Mouse (Mus musculus) adrenal gland, adult 18-20 months (tissue): ENCODE results near the gene Gopc. TPM values are rescaled to one million over a fixed set of nuclear protein-coding genes. Genes with fewer than 3 reads are reported as not detected.
"Not testable (repeated sequence)": the region's sequence is repeated elsewhere in the genome, so short reads cannot be mapped to it uniquely, and the experiment has no call there.

Experiments used
- DNase-seq, 2 experiments: peaks; one replicate each; pipeline ENCODE4 v3.0.0; 2021 to 2022; ENCODE audit warnings: low spot score in 2 of 2
- total RNA-seq, 2 experiments: library from RNA; stranded (reverse); gene quantifications; 1 replicate in 1 of 2; 2 replicates in 1 of 2; pipeline ENCODE4 v1.2.3; 2021

Gopc gene
- total RNA-seq, 2 experiments from 2014 or later: 18.4 to 21.8 TPM

DNA sequence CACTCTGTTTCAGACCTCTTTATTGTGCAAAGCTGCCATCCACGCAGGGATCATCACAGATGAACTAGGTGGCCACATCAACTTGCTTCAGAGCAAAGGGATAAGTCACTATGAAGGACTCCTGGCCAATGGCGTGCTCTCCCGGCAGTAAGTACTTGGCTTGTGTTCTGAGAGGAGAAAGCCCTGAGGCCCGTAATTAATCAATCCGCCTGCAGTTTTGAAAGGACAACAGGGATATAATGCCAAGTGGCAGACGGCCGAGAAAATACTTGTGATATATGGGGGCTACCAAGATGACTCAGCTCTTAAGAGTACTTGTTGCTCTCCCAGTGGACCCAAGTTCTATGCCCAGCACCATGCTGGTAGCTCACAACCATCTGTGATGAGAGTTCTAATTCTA, 77.3 kb downstream of the Gopc start:
- no peak for DNase-seq

- no peak for DNase-seq
These were observed 79.7 kb downstream of the Gopc start for GRCm38 (mm10) chr10:52302271-52302670.

- no peak for DNase-seq
These were observed 80.2 kb downstream of the Gopc start for GRCm38 (mm10) chr10:52301766-52302165.

GRCm38 (mm10) chr10:52298568-52298967, 83.4 kb downstream of the Gopc start:
- DNase-seq: not testable (repeated sequence)

DNA sequence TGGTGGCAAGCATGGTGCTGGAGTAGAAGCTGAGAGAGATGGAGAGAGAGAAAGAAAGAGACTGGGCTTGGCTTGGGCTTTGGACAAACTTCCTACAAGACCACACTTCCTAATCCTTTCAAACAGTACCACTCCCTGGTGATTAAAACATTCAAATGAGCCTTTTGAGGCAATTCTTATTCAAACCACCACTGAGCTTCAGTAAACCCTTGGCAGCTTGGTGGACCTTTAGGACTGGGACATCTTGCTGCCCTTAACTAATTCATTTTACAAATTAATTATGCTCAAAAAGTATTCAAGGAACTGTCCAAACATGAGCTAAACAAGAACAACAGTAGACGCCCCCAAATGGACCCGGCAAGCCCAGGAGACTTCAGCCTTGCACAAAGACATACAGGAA, 86.0 kb downstream of the Gopc start:
- DNase-seq: no peak

GRCm38 (mm10) chr10:52293921-52294577, 87.9 kb downstream of the Gopc start:
- DNase-seq: no peak

GRCm38 (mm10) chr10:52292391-52292790, 89.5 kb downstream of the Gopc start:
- not testable (repeated sequence) for DNase-seq

GRCm38 (mm10) chr10:52289261-52289660, 92.7 kb downstream of the Gopc start:
- no peak for DNase-seq

DNA sequence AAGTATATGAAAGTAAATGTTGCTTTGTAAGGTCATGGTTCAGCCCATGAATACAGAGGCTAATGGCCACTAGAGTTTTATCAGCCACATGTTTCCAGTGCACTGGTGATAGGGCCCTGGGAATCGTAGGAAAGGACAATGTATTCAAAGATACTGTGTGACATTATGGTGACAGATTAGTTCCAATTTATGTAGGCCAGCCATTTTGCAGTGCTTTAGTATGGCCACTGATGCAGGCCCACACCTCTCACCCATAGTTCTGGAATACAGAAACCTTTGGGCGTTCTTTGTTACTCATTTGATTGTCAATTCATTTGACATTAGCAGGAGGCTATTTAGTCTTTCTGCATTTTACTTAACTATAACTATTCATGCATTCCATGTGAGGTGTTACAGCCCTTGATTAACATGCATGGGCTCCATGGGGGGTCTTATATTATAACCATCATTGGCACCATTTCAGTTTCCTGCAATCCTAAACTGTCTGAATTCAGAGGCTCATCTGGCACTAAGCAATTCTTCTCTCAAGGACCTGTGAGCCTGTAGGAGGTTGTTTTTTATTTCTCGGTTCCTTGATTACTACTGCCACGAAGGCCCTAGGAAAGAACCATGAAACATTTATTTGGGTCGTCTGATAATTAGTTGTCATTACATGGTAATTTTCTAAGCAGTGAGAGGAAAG, 93.9 kb downstream of the Gopc start:
- DNase-seq: no peak

Other genes starting within 250 kb of the Gopc start
- gene Ros1, start 186.9 kb downstream of the Gopc start, total RNA-seq: not detected
- gene Dcbld1, start 148.5 kb downstream of the Gopc start, total RNA-seq: 1 to 10 TPM; 2.0 to 2.7 TPM
- gene Gm26741, start 23.4 kb downstream of the Gopc start, total RNA-seq: not detected
- gene Nepn, start 6.8 kb upstream of the Gopc start, total RNA-seq: under 1 TPM in 1 of 2 experiments, not detected in 1; 0.22 TPM
- 10 to 100 TPM; 44.1 to 64.2 TPM for gene Nus1, start 35.4 kb upstream of the Gopc start, total RNA-seq